Mouse (Mus musculus): ENCODE measurements around the gene Cacna2d3. TPM values are rescaled to one million over a fixed set of nuclear protein-coding genes. Genes with fewer than 3 reads are reported as not detected.

The Cacna2d3 gene
- polyA plus RNA-seq, 1 experiment: 0.22 TPM

DNA sequence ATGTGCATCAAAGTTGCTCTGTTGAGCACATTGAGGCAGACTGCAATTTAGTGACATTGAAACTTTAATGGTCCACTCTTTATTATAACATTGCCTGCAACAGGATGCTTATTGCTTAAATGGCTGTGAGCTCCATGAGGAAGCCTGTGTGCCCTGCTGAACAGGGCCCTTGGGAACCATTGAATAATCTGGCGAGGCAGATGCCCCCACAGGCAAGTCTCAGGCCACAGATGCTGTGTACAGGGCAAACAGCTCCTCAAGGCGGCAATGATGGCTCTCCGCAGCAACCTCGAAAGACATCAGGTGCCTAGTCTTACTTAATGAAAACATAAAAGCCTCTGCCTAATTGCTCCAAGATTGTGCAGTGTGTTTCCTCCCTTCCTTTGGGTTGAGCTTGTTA is 371.0 kb downstream of the Cacna2d3 start:
- H3K36me3 ChIP-seq (ENCODE audit: control insufficient read depth, insufficient read depth, low read length): no peaks in the 10 kb centered on the region
- no peak overlapping the region for H3K27ac ChIP-seq (ENCODE audit: insufficient read depth, low read depth, low read length)
- H3K4me1 ChIP-seq (ENCODE audit: control insufficient read depth, insufficient read depth, low read length): no peaks in the 10 kb centered on the region
- H3K4me3 ChIP-seq (ENCODE audit: insufficient read depth, low read depth, low read length): no peak overlapping the region
- DNase-seq: no peak
- 79% methylated on average over 4 of the region's 4 CpGs for WGBS
- no peaks in the 10 kb centered on the region for H3K27me3 ChIP-seq (replicated peaks; ENCODE audit: control insufficient read depth, insufficient read depth, low read length)
- TF ChIP-seq CTCF (conservative IDR thresholded peaks at IDR 0.05; ENCODE audit: insufficient read depth, insufficient read length, low read depth, low read length) (no peak), POLR2A (IDR thresholded peaks at IDR 0.05; ENCODE audit: low read depth, low read length) (no peak)

DNA sequence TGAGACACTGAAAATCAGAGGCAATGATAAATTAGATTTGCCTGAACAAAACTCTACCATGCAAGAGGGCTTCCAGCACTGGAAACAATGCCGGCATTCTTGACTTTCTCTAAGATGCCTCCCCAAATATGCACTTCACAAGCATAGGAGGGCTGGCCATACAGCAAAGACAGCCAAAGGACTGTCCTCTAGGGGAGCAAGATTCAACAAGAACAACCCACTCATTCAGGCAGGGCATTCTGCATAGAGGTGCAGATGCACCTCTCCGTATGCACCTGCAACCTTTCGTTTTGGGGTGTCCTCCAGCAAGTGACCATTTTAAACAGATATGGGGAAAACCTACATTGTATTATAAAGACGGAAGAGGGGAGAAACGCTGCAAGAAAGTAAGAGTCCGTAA is 380.1 kb downstream of the Cacna2d3 start:
- Histone ChIP-seq H3K36me3 (ENCODE audit: control insufficient read depth, insufficient read depth, low read length) (no peaks in the 10 kb centered on the region), H3K27ac (ENCODE audit: insufficient read depth, low read depth, low read length) (no peak overlapping the region), H3K4me3 (ENCODE audit: insufficient read depth, low read depth, low read length) (no peak overlapping the region), H3K27me3 (replicated peaks; ENCODE audit: control insufficient read depth, insufficient read depth, low read length) (no peaks in the 10 kb centered on the region), H3K4me1 (ENCODE audit: control insufficient read depth, insufficient read depth, low read length) (no peaks in the 10 kb centered on the region)
- DNase-seq: no peak
- WGBS: 90% methylated on average over 6 of the region's 6 CpGs
- TF ChIP-seq CTCF (conservative IDR thresholded peaks at IDR 0.05; ENCODE audit: insufficient read depth, insufficient read length, low read depth, low read length) (no peak), POLR2A (IDR thresholded peaks at IDR 0.05; ENCODE audit: low read depth, low read length) (no peak)

DNA sequence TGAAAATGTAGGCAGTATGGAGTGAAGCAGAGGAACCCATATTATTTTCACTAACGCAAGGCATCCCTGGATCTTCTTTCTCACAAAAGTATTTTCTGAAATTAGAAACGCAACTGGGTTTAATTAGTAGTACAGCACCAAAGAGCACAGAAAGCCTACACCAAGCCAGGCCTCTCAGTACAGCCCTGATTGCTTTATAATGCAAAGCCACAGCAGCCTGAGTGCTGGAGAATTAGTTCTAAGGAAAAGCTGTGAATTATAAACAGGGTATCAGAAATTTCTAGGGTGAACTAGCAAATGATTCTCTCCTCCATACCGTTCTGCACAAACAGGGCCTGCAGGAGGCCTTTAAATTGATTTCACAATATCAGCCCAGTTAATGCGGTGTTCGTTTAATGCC is 380.9 kb downstream of the Cacna2d3 start:
- H3K4me1 ChIP-seq (ENCODE audit: control insufficient read depth, insufficient read depth, low read length): no peaks in the 10 kb centered on the region
- H3K27ac ChIP-seq (ENCODE audit: insufficient read depth, low read depth, low read length): no peak overlapping the region
- H3K36me3 ChIP-seq (ENCODE audit: control insufficient read depth, insufficient read depth, low read length): no peaks in the 10 kb centered on the region
- H3K4me3 ChIP-seq (ENCODE audit: insufficient read depth, low read depth, low read length): no peak overlapping the region
- H3K27me3 ChIP-seq (replicated peaks; ENCODE audit: control insufficient read depth, insufficient read depth, low read length): no peaks in the 10 kb centered on the region
- DNase-seq: no peak
- no peak for TF ChIP-seq POLR2A (IDR thresholded peaks at IDR 0.05; ENCODE audit: low read depth, low read length)
- 58% methylated on average over 5 of the region's 5 CpGs for WGBS

- no peak overlapping the region for H3K27ac ChIP-seq (ENCODE audit: insufficient read depth, low read depth, low read length)
- H3K4me3 ChIP-seq (ENCODE audit: insufficient read depth, low read depth, low read length): no peak overlapping the region
- 86% methylated on average over 5 of the region's 5 CpGs for WGBS
- H3K36me3 ChIP-seq (ENCODE audit: control insufficient read depth, insufficient read depth, low read length): no peaks in the 10 kb centered on the region
- no peak for DNase-seq
- no peaks in the 10 kb centered on the region for H3K27me3 ChIP-seq (replicated peaks; ENCODE audit: control insufficient read depth, insufficient read depth, low read length)
- no peaks in the 10 kb centered on the region for H3K4me1 ChIP-seq (ENCODE audit: control insufficient read depth, insufficient read depth, low read length)
- no peak for TF ChIP-seq POLR2A (IDR thresholded peaks at IDR 0.05; ENCODE audit: low read depth, low read length)
- TF ChIP-seq CTCF (conservative IDR thresholded peaks at IDR 0.05; ENCODE audit: insufficient read depth, insufficient read length, low read depth, low read length): no peak
These were observed 386.8 kb downstream of the Cacna2d3 start for GRCm38 (mm10) chr14:29334897-29335296.

DNA sequence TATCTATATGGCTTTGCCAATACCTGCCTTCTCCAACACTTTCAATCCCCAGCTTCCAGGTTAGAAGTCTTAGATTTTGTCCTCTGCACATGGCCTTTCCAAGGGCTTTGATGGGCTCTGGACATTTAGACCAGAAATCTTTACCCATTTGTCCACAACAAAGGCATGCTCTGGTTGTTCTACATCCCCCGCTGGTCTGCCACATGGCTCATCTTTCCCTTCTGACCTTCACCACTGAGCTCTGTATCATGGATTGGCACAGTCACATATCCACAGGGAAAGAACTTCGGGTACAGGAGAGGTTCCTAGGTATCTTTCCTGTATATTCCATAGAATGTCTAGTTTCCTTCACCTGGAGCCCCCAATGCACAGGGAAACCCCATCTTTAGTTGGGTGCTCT is 387.4 kb downstream of the Cacna2d3 start:
- TF ChIP-seq POLR2A (IDR thresholded peaks at IDR 0.05; ENCODE audit: low read depth, low read length): no peak
- no peak for TF ChIP-seq CTCF (conservative IDR thresholded peaks at IDR 0.05; ENCODE audit: insufficient read depth, insufficient read length, low read depth, low read length)
- Histone ChIP-seq H3K36me3 (ENCODE audit: control insufficient read depth, insufficient read depth, low read length) (no peaks in the 10 kb centered on the region), H3K27ac (ENCODE audit: insufficient read depth, low read depth, low read length) (no peak overlapping the region), H3K4me1 (ENCODE audit: control insufficient read depth, insufficient read depth, low read length) (no peaks in the 10 kb centered on the region), H3K27me3 (replicated peaks; ENCODE audit: control insufficient read depth, insufficient read depth, low read length) (no peaks in the 10 kb centered on the region), H3K4me3 (ENCODE audit: insufficient read depth, low read depth, low read length) (no peak overlapping the region)
- 82% methylated on average over 2 of the region's 2 CpGs for WGBS
- DNase-seq: no peak

GRCm38 (mm10) chr14:29324430-29324782 is 397.3 kb downstream of the Cacna2d3 start:
- H3K4me3 ChIP-seq (ENCODE audit: insufficient read depth, low read depth, low read length): no peak overlapping the region
- TF ChIP-seq CTCF (conservative IDR thresholded peaks at IDR 0.05; ENCODE audit: insufficient read depth, insufficient read length, low read depth, low read length) (no peak), POLR2A (IDR thresholded peaks at IDR 0.05; ENCODE audit: low read depth, low read length) (no peak)
- H3K4me1 ChIP-seq (ENCODE audit: control insufficient read depth, insufficient read depth, low read length): no peaks in the 10 kb centered on the region
- H3K36me3 ChIP-seq (ENCODE audit: control insufficient read depth, insufficient read depth, low read length): no peaks in the 10 kb centered on the region
- H3K27ac ChIP-seq (ENCODE audit: insufficient read depth, low read depth, low read length): no peak overlapping the region
- 83% methylated on average over 5 of the region's 5 CpGs for WGBS
- H3K27me3 ChIP-seq (replicated peaks; ENCODE audit: control insufficient read depth, insufficient read depth, low read length): no peaks in the 10 kb centered on the region; the same call in 1 of the 2 replicates
- no peak for DNase-seq

GRCm38 (mm10) chr14:29323718-29324429 is 397.8 kb downstream of the Cacna2d3 start:
- H3K4me3 ChIP-seq (ENCODE audit: insufficient read depth, low read depth, low read length): no peak overlapping the region
- WGBS: 85% methylated on average over 9 of the region's 9 CpGs

More at GRCm38 (mm10) chr14:29323718-29324429, 397.8 kb downstream of the Cacna2d3 start:
- DNase-seq: no peak
- no peak overlapping the region for H3K27ac ChIP-seq (ENCODE audit: insufficient read depth, low read depth, low read length)
- H3K4me1 ChIP-seq (ENCODE audit: control insufficient read depth, insufficient read depth, low read length): no peaks in the 10 kb centered on the region
- TF ChIP-seq CTCF (conservative IDR thresholded peaks at IDR 0.05; ENCODE audit: insufficient read depth, insufficient read length, low read depth, low read length) (no peak), POLR2A (IDR thresholded peaks at IDR 0.05; ENCODE audit: low read depth, low read length) (no peak)
- H3K36me3 ChIP-seq (ENCODE audit: control insufficient read depth, insufficient read depth, low read length): no peaks in the 10 kb centered on the region
- H3K27me3 ChIP-seq (replicated peaks; ENCODE audit: control insufficient read depth, insufficient read depth, low read length): no peaks in the 10 kb centered on the region; the same call in 1 of the 2 replicates

Measured in kidney, adult 2 months (tissue).